Mouse (Mus musculus) cerebellum, postnatal 10 days (tissue): Measurements from ENCODE around the gene Gm20388.
"Not testable (repeated sequence)": the region's sequence is repeated elsewhere in the genome, so short reads cannot be mapped to it uniquely, and the experiment has no call there.

Experiments
- DNase-seq, 2 experiments: peaks; one replicate each; pipeline ENCODE4 v3.0.0; 2021; ENCODE audit warnings: mixed read lengths in 2 of 2

Gm20388 gene

GRCm38 (mm10) chr8:123015074-123015473, 3104.4 kb downstream of the Gm20388 start:
- no peak for DNase-seq

GRCm38 (mm10) chr8:123017143-123017542, 3106.5 kb downstream of the Gm20388 start:
- no peak for DNase-seq

GRCm38 (mm10) chr8:123018484-123019164, 3108.0 kb downstream of the Gm20388 start:
- peak in 1 of 2 experiments; percentile 29 for DNase-seq

GRCm38 (mm10) chr8:123020084-123020483, 3109.4 kb downstream of the Gm20388 start:
- DNase-seq, result no peak

- no peak for DNase-seq
Observed at GRCm38 (mm10) chr8:123020859-123021258, 3110.2 kb downstream of the Gm20388 start.

- DNase-seq, result no peak
Observed at GRCm38 (mm10) chr8:123021259-123021658, 3110.6 kb downstream of the Gm20388 start.

- no peak for DNase-seq
Observed at GRCm38 (mm10) chr8:123022727-123023126, 3112.1 kb downstream of the Gm20388 start.

GRCm38 (mm10) chr8:123024226-123024625, 3113.6 kb downstream of the Gm20388 start:
- DNase-seq, result no peak

GRCm38 (mm10) chr8:123025951-123026351, 3115.3 kb downstream of the Gm20388 start:
- no peak for DNase-seq

GRCm38 (mm10) chr8:123027786-123028185, 3117.1 kb downstream of the Gm20388 start:
- no peak for DNase-seq

GRCm38 (mm10) chr8:123030091-123030490, 3119.4 kb downstream of the Gm20388 start:
- not testable (repeated sequence) for DNase-seq

GRCm38 (mm10) chr8:123031321-123031978, 3120.8 kb downstream of the Gm20388 start:
- DNase-seq, result no peak

GRCm38 (mm10) chr8:123032730-123033129, 3122.1 kb downstream of the Gm20388 start:
- no peak for DNase-seq

GRCm38 (mm10) chr8:123033431-123033830, 3122.8 kb downstream of the Gm20388 start:
- no peak for DNase-seq

- DNase-seq, result no peak
Observed at GRCm38 (mm10) chr8:123034171-123034570, 3123.5 kb downstream of the Gm20388 start.

GRCm38 (mm10) chr8:123036956-123037355, 3126.3 kb downstream of the Gm20388 start:
- DNase-seq, result peak in 1 of 2 experiments; percentile 21

- DNase-seq, result no peak
Observed at GRCm38 (mm10) chr8:123037487-123037886, 3126.8 kb downstream of the Gm20388 start.

- no peak for DNase-seq
Observed at GRCm38 (mm10) chr8:123038351-123038750, 3127.7 kb downstream of the Gm20388 start.

- peak in 1 of 2 experiments; percentile 29 for DNase-seq
Observed at GRCm38 (mm10) chr8:123039376-123040109, 3128.9 kb downstream of the Gm20388 start.

- DNase-seq, result no peak
Observed at GRCm38 (mm10) chr8:123040110-123040650, 3129.5 kb downstream of the Gm20388 start.

GRCm38 (mm10) chr8:123041008-123041773, 3130.6 kb downstream of the Gm20388 start:
- DNase-seq, result peak; percentile 67 to 71

GRCm38 (mm10) chr8:123041774-123042105, 3131.1 kb downstream of the Gm20388 start:
- peak in 1 of 2 experiments; percentile 50 for DNase-seq
